Mouse (Mus musculus) heart, adult 18-20 months (tissue): ENCODE measurements around the gene Npas2. TPM values are rescaled to one million over a fixed set of nuclear protein-coding genes. Genes with fewer than 3 reads are reported as not detected.

Experiments used
- DNase-seq, 2 experiments: peaks; one replicate each; pipeline ENCODE4 v3.0.0; 2021 to 2022; ENCODE audit warnings: mixed read lengths in 1 of 2
- long read RNA-seq, 2 experiments: library from polyadenylated mRNA; stranded (forward); transcript quantifications; one replicate each; pipeline ENCODE4 v2.0.0; 2021
- total RNA-seq, 2 experiments: library from RNA; stranded (reverse); gene quantifications; 2 replicates each; pipeline ENCODE4 v1.2.3; 2021

The Npas2 gene
- total RNA-seq = 1 to 10 TPM; 5.3 to 6.6 TPM
- long read RNA-seq, experiment 1, partial matches to known transcripts = 1 of 5 reads
- long read RNA-seq, experiment 1, other reads (novel, unspliced or antisense) = 4 of 5 reads
- long read RNA-seq, experiment 2, partial matches to known transcripts = 0 of 2 reads
- long read RNA-seq, experiment 2, other reads (novel, unspliced or antisense) = 2 of 2 reads

DNA sequence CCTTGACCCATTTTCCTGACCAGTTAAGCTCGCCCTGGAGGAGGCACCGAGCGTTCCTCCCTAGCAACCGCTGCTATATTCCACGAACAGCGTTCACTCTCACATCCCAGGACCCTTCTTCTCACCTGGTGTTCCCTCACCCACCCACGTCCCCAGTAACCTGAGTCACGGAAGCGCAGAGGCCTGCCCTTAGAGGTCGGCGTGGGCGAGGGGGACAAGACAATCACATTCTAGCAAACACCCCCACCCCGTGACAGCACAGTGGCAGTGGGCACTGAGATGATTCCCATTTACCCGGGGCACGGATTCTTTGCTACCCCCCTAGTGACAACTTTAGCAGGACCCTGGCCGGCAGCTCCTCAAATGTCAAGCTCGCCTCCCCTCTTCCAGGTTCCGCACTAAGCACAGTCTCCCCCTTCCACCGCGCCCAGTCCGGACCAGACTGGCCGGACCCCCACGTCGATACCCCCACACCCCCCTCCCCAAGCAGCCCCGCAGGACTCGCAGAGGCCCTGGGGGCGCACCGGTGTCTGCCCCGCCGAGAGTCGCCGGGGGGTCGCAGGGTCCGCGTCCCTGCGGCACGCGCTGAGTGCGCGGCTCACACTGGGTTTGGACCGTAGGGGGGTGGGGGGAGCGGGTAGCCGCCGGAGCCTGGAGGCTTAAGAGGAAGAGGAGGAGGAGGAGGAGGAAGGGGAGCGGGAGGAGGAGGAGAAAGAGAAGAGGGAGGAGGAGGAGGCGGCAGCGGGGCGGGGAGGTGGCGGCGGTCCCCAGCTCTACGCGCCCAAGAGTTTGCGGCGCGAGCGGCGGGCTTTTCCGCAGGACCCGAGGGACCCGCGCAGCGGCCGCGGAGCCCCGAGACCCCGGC, at the start of gene Npas2:
TSS of gene Npas2 (plus strand) at position 735 of the 865 bp plus-strand sequence.
- peak; percentile 63 to 68 for DNase-seq

DNA sequence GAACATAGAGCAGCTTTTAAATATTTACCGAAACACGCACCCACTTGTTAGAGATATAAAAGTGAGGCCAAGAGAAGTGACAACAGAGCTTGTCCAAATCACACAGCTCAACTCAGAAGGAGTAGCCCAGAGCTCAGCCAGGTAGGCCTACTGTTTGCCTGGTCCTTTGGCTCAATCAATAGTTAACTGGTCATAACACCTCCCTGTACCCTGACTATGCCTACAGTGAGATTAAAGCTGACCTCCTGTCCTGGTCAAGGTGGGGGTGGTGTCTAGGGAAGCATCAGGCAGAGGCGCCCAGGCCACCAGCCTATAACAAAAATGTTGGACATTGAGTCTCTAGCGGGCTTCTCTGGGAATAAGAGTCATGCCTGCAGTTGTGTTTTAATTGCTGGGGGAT, 36.8 kb upstream of the Npas2 start:
- DNase-seq = no peak

- DNase-seq = no peak
These were observed 33.4 kb upstream of the Npas2 start for GRCm38 (mm10) chr1:39160167-39160566.

- no peak for DNase-seq
These were observed 30.5 kb upstream of the Npas2 start for GRCm38 (mm10) chr1:39163077-39163476.

DNA sequence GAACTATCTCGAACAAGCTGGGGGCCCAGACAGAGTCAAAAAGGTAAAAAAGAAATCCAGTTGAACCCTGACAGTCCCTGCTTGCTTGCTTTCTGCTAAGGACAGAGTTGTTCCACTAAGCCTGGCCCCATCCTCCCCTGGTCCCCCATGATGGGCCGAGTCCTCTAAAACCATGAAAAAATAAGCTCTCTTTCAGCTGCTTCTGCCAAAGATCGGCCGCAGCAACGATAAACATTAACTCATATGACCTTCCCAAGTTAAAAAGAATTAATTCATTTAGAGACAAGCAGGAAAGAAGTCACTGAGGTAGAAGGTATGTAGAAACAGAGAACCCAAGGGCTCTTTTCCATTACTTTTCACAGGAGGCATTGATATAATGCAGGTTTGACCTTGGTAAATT, 16.8 kb upstream of the Npas2 start:
- no peak for DNase-seq

GRCm38 (mm10) chr1:39177211-39177610, 16.3 kb upstream of the Npas2 start:
- DNase-seq = no peak

DNA sequence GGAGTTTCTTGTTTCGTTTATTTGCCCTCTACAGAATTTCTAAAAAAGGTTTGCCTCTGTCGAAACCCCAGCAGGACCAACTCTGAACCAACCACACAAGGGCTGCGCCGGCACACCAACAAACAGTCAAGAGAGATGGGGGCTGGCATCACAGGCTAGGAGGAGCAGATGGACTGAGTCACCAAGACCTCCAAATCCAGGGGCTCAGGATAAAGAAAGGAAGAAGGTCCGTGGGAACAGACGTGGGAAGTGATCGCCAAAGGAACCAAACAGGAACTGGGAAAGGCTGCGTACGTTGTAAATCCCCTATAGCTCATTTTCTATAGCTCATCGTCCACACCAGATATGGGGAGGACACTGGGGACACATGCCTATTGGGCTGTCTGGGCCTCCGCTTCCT, 13.7 kb upstream of the Npas2 start:
- DNase-seq = no peak

GRCm38 (mm10) chr1:39180517-39180916, 13.0 kb upstream of the Npas2 start:
- DNase-seq = no peak

DNA sequence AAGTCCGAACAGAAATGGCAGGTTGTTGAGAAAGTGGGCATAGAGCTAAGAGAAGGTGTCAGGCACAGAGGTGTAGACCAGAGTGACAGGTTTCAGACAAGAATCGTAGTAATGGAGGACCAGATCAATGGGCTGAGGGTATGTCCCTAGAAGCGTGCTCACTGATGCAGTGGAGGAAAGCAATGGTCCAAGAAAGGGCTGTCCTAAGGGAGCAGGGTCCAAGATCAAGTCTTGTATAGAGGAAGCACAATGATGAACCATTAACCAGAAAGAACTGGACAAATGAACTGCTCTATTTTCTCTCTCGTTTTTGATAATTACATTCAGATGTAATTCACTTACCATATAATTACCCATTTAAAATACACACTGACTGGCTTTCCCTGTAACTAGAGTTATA, 11.6 kb upstream of the Npas2 start:
- DNase-seq = no peak

GRCm38 (mm10) chr1:39185833-39186232, 7.7 kb upstream of the Npas2 start:
- DNase-seq = no peak

DNA sequence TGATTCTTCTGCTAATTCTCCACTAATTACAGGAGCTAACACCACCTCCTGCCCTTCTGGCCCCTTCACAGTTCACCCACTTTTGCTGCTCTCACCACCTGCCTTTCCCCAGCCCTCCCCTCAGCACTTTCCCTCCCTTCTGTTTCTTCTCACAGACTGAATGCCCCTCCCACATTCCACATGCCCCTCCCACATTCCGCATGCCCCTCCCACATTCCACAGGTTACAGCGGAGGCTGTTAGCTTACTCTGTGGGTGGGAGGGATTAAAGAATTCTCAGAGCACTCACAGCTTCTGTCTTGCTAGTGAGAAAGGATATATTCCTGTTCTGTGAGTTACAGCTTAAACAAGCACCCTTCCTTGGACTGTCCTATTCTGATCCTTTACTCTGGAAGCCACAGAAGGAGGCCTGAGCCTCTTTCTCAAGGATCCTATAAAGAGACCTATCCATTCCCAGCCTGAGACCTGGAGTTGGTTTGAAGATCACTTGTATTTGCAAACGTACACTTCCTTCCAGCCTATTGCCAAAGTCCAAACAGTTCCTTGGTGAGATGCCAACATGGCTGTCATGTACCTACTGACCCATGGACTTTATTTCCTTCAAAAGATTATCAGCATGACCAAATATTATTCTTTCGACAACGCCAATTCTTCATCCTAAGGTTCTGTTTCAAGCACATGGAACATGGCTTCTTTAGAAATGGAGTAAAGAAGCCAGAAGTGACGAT, 6.7 kb upstream of the Npas2 start:
- no peak for DNase-seq

DNA sequence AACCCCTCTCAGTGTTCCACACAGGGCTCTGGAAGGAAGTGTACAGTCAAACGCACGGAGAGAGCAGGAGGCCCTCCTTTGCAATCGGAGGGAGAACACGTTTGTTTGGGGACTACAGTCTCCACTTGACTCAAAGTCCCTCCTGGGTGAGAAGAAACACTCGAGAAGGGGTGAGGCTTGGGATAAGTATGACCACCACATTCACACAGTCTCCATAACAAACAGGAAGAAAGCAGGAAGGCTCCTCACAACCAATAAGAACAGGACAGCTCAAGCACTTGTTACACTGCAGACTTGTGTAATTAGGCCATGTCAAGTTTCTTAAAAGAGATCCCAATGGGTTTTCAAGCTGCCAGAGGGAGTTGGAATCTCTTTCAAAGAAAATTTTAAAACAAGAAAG, 2.4 kb upstream of the Npas2 start:
- DNase-seq = no peak

DNA sequence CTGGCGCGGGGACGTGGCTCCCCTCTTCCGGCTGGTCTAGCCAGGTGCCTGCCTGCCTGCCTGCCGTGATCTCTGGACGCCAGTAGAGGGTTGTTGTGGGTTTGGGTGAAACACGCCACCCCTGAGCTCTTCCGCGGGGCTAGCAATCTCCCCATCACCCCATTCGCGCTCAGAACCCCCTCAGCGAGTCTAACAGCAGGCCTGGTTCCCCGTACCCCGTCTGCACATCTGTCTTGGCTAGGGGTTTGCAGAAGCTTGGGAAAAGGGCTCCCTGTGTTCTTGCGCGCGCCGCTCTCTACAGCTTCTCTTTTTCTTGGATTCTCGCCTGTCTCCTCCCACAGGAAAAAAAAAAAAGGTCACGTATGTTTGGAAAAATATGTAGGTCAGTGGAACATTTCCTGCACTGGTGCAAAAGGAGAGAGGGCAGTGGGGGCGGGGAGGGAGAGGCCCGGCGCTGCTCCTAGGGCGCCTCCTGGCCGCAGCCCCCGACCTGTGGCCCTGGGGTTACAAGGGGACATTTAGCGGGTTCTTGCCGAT, 1.0 kb upstream of the Npas2 start:
- DNase-seq = peak; percentile 93

- DNase-seq = peak; percentile 44 to 65
These were observed 538 bp downstream of the Npas2 start for GRCm38 (mm10) chr1:39193862-39194675.

GRCm38 (mm10) chr1:39194959-39195358, 1.4 kb downstream of the Npas2 start:
- peak; percentile 47 to 50 for DNase-seq

DNA sequence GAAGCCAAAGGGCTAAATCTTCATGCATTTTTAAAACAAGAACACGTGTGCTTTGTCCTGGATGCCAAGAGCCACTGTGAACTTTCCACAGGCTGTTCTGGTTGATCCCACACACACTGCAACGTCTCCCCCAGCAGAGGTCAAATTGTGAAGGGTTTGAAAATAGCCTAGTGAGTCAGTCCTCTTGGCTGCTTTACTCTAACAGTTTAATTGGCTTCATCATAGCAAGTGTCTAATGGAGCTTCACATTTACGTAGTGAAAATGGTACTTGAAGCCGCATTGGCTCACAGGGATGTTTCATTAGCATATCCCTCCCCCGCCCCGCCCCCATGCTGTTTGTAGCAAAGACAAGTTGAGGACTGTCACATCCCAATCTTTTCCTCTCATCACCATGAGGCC, 2.6 kb downstream of the Npas2 start:
- DNase-seq = peak; percentile 64 to 72

GRCm38 (mm10) chr1:39196676-39197375, 3.3 kb downstream of the Npas2 start:
- DNase-seq = no peak

DNA sequence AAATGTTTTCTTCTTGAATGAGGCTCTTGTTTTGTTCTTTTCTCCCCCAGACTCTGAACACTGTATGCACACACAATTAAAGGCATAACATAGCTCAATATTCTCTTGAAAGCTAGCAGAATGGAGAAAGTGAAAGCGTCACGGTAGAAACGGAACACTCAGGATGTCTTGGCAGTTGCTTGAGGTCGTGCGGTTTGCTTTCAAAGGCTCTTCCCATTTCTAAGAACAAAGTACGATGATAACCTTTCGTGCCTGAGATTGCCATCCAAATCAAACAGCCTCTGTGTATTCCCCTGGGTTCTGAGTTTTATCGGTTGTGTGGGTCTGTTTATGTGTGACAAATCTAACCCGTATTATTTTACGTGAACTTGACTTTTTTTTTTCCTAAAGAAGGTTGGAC, 11.5 kb downstream of the Npas2 start:
- no peak for DNase-seq

DNA sequence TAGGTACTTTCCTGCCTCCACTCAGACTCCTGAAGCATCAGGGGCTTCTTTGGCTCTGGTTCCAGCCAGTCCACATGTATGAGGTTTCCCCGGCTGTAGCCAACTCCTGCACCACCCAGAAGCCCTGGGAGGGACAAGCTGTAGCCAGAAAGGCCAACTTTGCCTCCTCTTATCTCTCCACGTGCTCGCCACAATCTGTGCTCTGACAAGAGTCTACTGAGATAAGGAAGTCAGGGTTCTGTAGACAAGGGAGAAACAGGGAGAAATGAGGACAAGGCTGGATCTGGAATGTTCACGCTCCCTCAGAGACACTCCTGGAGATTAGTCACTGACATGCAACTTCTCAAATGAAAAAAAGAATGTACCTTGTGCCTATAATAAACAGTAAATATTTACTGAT, 12.2 kb downstream of the Npas2 start:
- peak in 1 of 2 experiments; percentile 29 for DNase-seq

- DNase-seq = peak in 1 of 2 experiments; percentile 51
These were observed 13.4 kb downstream of the Npas2 start for GRCm38 (mm10) chr1:39206942-39207341.

DNA sequence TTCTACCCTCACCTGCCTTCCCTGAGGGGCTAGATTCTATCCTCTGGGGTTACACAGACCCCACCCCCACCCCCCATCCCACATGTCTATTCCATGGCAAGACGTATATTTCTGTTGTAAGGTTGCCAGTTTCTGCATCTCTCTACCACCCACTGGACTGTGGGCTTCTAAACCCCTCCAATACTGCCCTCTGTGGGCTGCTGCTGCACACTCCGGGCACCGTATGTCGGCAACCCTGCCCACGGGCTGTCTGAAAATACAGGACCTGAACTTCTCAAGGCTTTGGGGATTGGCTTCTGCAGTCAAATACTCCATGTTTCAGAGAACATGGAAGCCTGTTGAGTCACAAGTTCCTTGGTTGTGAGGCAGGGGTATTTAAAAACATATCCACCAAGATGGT, 17.4 kb downstream of the Npas2 start:
- no peak for DNase-seq
